ENCODE assay signal across 8 mouse cellular contexts in the genomic region with DNA sequence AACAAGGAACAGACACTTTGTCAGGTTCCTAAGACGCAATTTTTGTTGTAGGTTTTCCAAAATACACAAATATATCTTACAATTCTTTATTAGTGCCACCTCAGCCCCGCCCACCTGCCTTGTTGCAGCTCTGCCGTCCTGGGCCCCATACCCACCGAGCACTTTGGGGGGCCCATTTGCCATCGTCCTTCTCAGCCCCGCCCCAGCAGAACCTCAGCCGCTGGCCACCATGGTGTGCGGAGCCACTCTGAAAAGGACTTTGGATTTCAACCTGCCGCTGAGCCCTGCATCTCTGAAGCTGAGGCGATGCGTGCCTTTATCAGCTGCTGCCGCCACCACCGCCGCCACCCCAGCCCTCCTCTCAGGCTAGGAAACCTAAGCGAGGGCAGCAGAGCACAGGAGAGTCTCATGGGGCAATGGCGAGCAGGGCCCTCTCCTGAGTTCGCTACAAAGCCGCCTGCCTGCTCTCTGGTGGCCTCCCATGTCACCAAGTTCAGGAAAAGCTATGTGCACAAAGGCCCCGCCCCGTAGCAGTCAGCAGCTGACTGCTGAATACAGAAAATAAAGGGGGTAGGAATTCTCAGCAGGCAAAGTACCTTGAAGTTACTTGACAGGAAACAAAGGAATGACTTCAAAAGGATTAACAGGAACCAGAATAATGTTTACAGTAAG. TPM values are rescaled to one million over a fixed set of nuclear protein-coding genes. Genes with fewer than 3 reads are reported as not detected.
DNase-seq lines count a peak whose midpoint lies in the region; ATAC-seq lines count a peak whose summit lies in the region.

No protein-coding gene starts in this region.

- H3K9me3 ChIP-seq in hindbrain, embryonic 10.5 days = peaks cover 7% of the 10 kb centered on the region; the same call in 1 of the 2 replicates
- no peaks in the 10 kb centered on the region for H3K9me3 ChIP-seq in liver, embryonic 11.5 days (ENCODE audit: control insufficient read depth, low read length)

- peak overlapping the region; percentile 25; the same call in 1 of the 2 replicates for H3K9ac ChIP-seq in liver, embryonic 11.5 days (ENCODE audit: low read depth, low read length)

- no peak; the same call in 1 of the 2 replicates for ATAC-seq in liver, embryonic 11.5 days (replicated peaks; ENCODE audit: low FRiP score)
- ATAC-seq in erythroblast, adult 5-6 weeks (replicated peaks; ENCODE audit: low FRiP score, poor library complexity, severe bottlenecking) = no peak

- H3K4me1 ChIP-seq in hindbrain, embryonic 10.5 days (replicated peaks) = peaks cover 13% of the 10 kb centered on the region
- no peaks in the 10 kb centered on the region for H3K4me1 ChIP-seq in liver, embryonic 11.5 days (replicated peaks; ENCODE audit: control insufficient read depth, insufficient read depth, low read length)

- WGBS in hindbrain, embryonic 10.5 days = 9% methylated on average over 20 of the region's 20 CpGs
- WGBS in liver, embryonic 11.5 days = 11% methylated on average over 20 of the region's 20 CpGs

- DNase-seq in cerebellum, postnatal 25 days = peak; percentile 3 to 7
- DNase-seq in cerebellum, adult 8-10 months = no peak
- peak; percentile 60 for DNase-seq in embryo, embryonic 10.5 days (ENCODE audit: low spot score)
- DNase-seq in hindbrain, embryonic 10.5 days (ENCODE audit: low spot score) = peak; percentile 53
- DNase-seq in liver, embryonic 11.5 days (ENCODE audit: low spot score) = peak; percentile 36
- peak; percentile 22 for DNase-seq in retina, embryonic 14.5 days (ENCODE audit: low spot score)
- no peak for DNase-seq in urinary bladder, postnatal 10 days (ENCODE audit: low spot score)

- peak overlapping the region; percentile 48 for H3K4me3 ChIP-seq in hindbrain, embryonic 10.5 days
- peak overlapping the region; percentile 23; the same call in 1 of the 2 replicates for H3K4me3 ChIP-seq in liver, embryonic 11.5 days (ENCODE audit: low read depth, low read length)

- H3K27me3 ChIP-seq in hindbrain, embryonic 10.5 days (ENCODE audit: insufficient read depth, poor library complexity, severe bottlenecking) = peaks cover 20% of the 10 kb centered on the region
- peaks cover 14% of the 10 kb centered on the region for H3K27me3 ChIP-seq in liver, embryonic 11.5 days (replicated peaks; ENCODE audit: control insufficient read depth, insufficient read depth, low read length)

- H3K4me2 ChIP-seq in liver, embryonic 11.5 days = peak overlapping the region; percentile 51

- no peaks in the 10 kb centered on the region for H3K36me3 ChIP-seq in hindbrain, embryonic 10.5 days
- H3K36me3 ChIP-seq in liver, embryonic 11.5 days (ENCODE audit: control insufficient read depth, insufficient read depth, low read length) = no peaks in the 10 kb centered on the region

- H3K27ac ChIP-seq in hindbrain, embryonic 10.5 days = peak overlapping the region; percentile 84
- no peak overlapping the region for H3K27ac ChIP-seq in liver, embryonic 11.5 days (ENCODE audit: low read depth, low read length)

RNA-seq across cellular contexts. Expression of a gene that starts 28.4 kb away (rescaled TPM):
- polyA plus RNA-seq in hindbrain, embryonic 10.5 days (2016; fragmentation: Nextera tagmentation; extraction: Ambion mirVana) = not detected in 2 replicates
- not detected in 2 replicates for polyA plus RNA-seq in liver, embryonic 11.5 days (2014; fragmentation: Nextera tagmentation; extraction: Ambion mirVana)
- total RNA-seq in erythroblast, adult 5-6 weeks (2015; ENCODE audit: low replicate concordance) = not detected in 2 replicates
- not detected in 2 replicates for total RNA-seq in erythroblast, adult 5-6 weeks (2017; ENCODE audit: low replicate concordance)

RNA-seq across cellular contexts. Expression of a gene that starts 52.0 kb away (rescaled TPM):
- not detected in 2 replicates for polyA plus RNA-seq in hindbrain, embryonic 10.5 days (2016; fragmentation: Nextera tagmentation; extraction: Ambion mirVana)
- polyA plus RNA-seq in liver, embryonic 11.5 days (2014; fragmentation: Nextera tagmentation; extraction: Ambion mirVana) = not detected in 2 replicates
- 0.84 TPM in 1 of 2 replicates, not detected in the other for total RNA-seq in erythroblast, adult 5-6 weeks (2015; ENCODE audit: low replicate concordance)
- not detected in 2 replicates for total RNA-seq in erythroblast, adult 5-6 weeks (2017; ENCODE audit: low replicate concordance)

Comparison
In these comparisons a context has a peak if more than half of its experiments do, and no peak if none do; other contexts are left out.
1. DNase-seq: peak in cerebellum, postnatal 25 days (2 of 2), embryo, embryonic 10.5 days (single experiment), hindbrain, embryonic 10.5 days (single experiment), liver, embryonic 11.5 days (single experiment) and retina, embryonic 14.5 days (single experiment); none in cerebellum, adult 8-10 months (single experiment) and urinary bladder, postnatal 10 days (single experiment).